Mouse (Mus musculus) heart, embryonic 14.5 days (tissue): ENCODE results near the gene Sfta2. TPM values are rescaled to one million over a fixed set of nuclear protein-coding genes. Genes with fewer than 3 reads are reported as not detected.

Experiments used
- ATAC-seq: fragments of 200-750 bp; cut with Nextera tagmentation; 2 replicates; pipeline ENCODE4 v1.8.0; 2017; ENCODE audit warnings: low read depth, moderate TSS enrichment; ENCODE audit not compliant: insufficient number of reproducible peaks, insufficient read depth, low FRiP score
- H3K27ac ChIP-seq, 2 experiments: fragments of 200-500 bp in 1 of 2; fragments of 300-500 bp in 1 of 2; sonication (generic) in 1 of 2; replicated peaks in 1 of 2; 2 replicates each; pipeline ENCODE4 v1.5.1; 2012 to 2014; ENCODE audit warnings: low read depth in 2 of 2, low read length in 2 of 2, control low read depth in 1 of 2, mild to moderate bottlenecking in 1 of 2, mixed read lengths in 1 of 2; ENCODE audit not compliant: control insufficient read depth in 1 of 2, insufficient read depth in 1 of 2
- H3K27me3 ChIP-seq: fragments of 300-500 bp; sonication (generic); 2 replicates; pipeline ENCODE4 v1.6.1; 2014; ENCODE audit warnings: mild to moderate bottlenecking, low read length, control low read depth; ENCODE audit not compliant: control insufficient read depth, insufficient read depth
- H3K36me3 ChIP-seq: fragments of 300-500 bp; sonication (generic); 2 replicates; pipeline ENCODE4 v1.6.1; 2014; ENCODE audit warnings: mild to moderate bottlenecking, control low read depth, low read length, mixed read lengths; ENCODE audit not compliant: control insufficient read depth, insufficient read depth
- H3K4me1 ChIP-seq, 2 experiments: fragments of 200-500 bp in 1 of 2; fragments of 300-500 bp in 1 of 2; sonication (generic) in 1 of 2; 2 replicates each; pipeline ENCODE4 v1.6.1; 2012 to 2014; ENCODE audit warnings: low read length in 2 of 2, control low read depth in 1 of 2, mixed read lengths in 1 of 2; ENCODE audit not compliant: control insufficient read depth in 2 of 2, insufficient read depth in 2 of 2
- H3K4me2 ChIP-seq: fragments of 300-500 bp; sonication (generic); 2 replicates; pipeline ENCODE4 v1.6.1; 2014; ENCODE audit warnings: mild to moderate bottlenecking, low read length
- H3K4me3 ChIP-seq, 2 experiments: fragments of 200-500 bp in 1 of 2; fragments of 300-500 bp in 1 of 2; sonication (generic) in 1 of 2; 2 replicates each; pipeline ENCODE4 v1.5.1; 2012 to 2014; ENCODE audit warnings: low read length in 2 of 2, mild to moderate bottlenecking in 2 of 2, control low read depth in 1 of 2, low read depth in 1 of 2, moderate library complexity in 1 of 2; ENCODE audit not compliant: control insufficient read depth in 1 of 2, insufficient read depth in 1 of 2
- H3K9ac ChIP-seq: fragments of 300-500 bp; sonication (generic); 2 replicates; pipeline ENCODE4 v1.6.1; 2014; ENCODE audit warnings: mild to moderate bottlenecking, low read length
- H3K9me3 ChIP-seq: fragments of 300-500 bp; sonication (generic); 2 replicates; pipeline ENCODE4 v1.6.1; 2016; ENCODE audit warnings: low read length, control low read depth; ENCODE audit not compliant: control insufficient read depth
- WGBS: fragments of 180-500 bp; shearing (Covaris S2); extraction: QIAGEN DNeasy Blood & Tissue Kit; methylation state at CpG from one replicate; pipeline ENCODE4 v1.1.7; 2014; 5-methylcytosine and 5-hydroxymethylcytosine counted together
- polyA plus RNA-seq: library from polyadenylated mRNA; unstranded; fragments of >200 nt; fragmentation: Nextera tagmentation; extraction: Ambion mirVana; gene quantifications from 2 replicates; pipeline ENCODE4 v1.2.1, GENCODE M21; 2014

The Sfta2 gene
- not detected in 2 replicates for polyA plus RNA-seq

DNA sequence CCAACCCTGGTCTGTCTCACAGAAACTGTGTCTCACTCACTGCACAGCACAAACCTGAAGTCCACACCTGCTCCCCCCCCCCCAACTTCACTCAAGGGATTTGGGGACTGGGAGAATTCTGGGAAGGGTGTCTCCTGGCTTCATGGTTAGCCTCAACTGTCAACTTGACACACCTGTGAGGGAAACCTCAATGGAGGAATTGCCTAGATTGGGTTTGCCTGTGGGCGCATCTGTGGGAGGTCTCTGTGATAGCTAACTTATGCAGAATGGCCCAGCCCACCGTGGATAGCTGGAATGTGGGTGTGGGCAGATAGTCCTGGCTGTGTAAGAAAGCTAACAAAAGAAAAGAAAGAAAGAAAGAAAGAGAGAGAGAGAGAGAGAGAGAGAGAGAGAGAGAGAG lies at the start of gene Sfta2:
Gene Sfta2, plus strand, starts transcription at position 301 of the 400 bp plus-strand sequence.
- no peaks in the 10 kb centered on the region for H3K36me3 ChIP-seq
- ATAC-seq: no peak
- H3K4me3 ChIP-seq: no peak within 1 kb of the TSS
- peaks cover 7% of the 10 kb centered on the region; the same call in 1 of the 2 replicates for H3K27me3 ChIP-seq
- no peaks in the 10 kb centered on the region for H3K9me3 ChIP-seq
- WGBS: 49% methylated on average over 2 of the region's 2 CpGs
- H3K4me2 ChIP-seq: no peak within 1 kb of the TSS
- H3K27ac ChIP-seq: no peak within 1 kb of the TSS
- no peak within 1 kb of the TSS for H3K9ac ChIP-seq
- H3K4me1 ChIP-seq: no peaks in the 10 kb centered on the region

DNA sequence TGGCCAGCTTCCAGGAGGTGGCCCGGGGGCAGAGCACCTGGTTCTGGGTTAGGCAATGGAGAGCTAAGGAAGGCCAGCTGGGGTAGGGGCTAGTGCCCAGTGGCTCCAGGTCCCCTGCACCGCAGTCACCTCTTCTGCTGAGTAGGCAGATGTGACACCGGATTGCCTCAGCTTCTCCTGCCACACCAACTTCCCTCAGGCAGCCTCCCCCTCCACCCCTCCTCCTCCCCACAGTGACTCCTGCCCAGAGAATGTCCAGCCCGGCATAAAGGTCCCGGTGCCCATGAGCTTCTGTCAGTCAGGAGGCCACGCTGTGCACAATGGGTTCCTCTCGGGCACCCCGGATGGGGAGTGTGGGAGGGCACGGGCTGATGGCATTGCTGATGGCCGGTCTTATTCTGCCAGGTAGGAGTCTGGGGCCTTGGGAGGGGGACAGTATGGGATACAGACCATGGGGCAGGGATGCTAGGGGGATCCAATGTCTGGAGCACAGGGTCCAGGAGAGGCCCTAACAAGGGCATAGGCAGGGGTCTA lies 49.4 kb upstream of the Sfta2 start, which contains the start of gene Cdsn:
Gene Cdsn, plus strand, starts transcription at position 248 of the 534 bp plus-strand sequence.
- ATAC-seq: no peak
- H3K9ac ChIP-seq: peak within 1 kb of the TSS; percentile 44; the same call in 1 of the 2 replicates
- H3K27ac ChIP-seq: peak within 1 kb of the TSS; percentile 97 to 100
- no peaks in the 10 kb centered on the region for H3K36me3 ChIP-seq
- H3K4me1 ChIP-seq: peaks cover 28 to 36% of the 10 kb centered on the region in 2 experiments
- H3K4me2 ChIP-seq: no peak within 1 kb of the TSS
- 75% methylated on average over 10 of the region's 10 CpGs for WGBS
- no peak within 1 kb of the TSS for H3K4me3 ChIP-seq
- no peaks in the 10 kb centered on the region; the same call in 1 of the 2 replicates for H3K9me3 ChIP-seq
- H3K27me3 ChIP-seq: no peaks in the 10 kb centered on the region

DNA sequence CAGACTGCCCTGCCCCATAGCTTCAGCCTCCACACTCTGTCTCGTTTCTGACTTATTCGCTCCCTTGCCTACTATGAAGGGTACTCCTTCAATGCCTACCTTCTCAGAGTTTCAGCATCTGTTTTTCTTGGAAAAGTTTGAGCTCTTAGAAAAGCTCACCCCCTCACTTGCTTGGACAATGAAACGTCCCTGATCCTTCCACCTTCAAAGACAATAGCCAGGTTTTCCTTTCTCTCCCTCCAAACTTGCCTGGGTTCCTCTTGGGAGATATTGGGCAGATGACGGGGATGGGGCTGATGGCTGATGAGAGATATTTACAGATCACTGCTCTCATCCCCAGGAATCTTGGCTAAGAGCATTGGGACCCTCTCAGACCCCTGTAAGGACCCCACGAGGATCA lies 47.0 kb upstream of the Sfta2 start:
- Histone ChIP-seq H3K27ac (no peak overlapping the region), H3K9me3 (no peaks in the 10 kb centered on the region; the same call in 1 of the 2 replicates), H3K4me3 (no peak overlapping the region), H3K9ac (no peak overlapping the region), H3K4me1 (peaks cover 18 to 26% of the 10 kb centered on the region in 2 experiments), H3K4me2 (no peak overlapping the region), H3K36me3 (no peaks in the 10 kb centered on the region), H3K27me3 (no peaks in the 10 kb centered on the region)
- 83% methylated on average over 5 of the region's 5 CpGs for WGBS
- ATAC-seq: no peak

DNA sequence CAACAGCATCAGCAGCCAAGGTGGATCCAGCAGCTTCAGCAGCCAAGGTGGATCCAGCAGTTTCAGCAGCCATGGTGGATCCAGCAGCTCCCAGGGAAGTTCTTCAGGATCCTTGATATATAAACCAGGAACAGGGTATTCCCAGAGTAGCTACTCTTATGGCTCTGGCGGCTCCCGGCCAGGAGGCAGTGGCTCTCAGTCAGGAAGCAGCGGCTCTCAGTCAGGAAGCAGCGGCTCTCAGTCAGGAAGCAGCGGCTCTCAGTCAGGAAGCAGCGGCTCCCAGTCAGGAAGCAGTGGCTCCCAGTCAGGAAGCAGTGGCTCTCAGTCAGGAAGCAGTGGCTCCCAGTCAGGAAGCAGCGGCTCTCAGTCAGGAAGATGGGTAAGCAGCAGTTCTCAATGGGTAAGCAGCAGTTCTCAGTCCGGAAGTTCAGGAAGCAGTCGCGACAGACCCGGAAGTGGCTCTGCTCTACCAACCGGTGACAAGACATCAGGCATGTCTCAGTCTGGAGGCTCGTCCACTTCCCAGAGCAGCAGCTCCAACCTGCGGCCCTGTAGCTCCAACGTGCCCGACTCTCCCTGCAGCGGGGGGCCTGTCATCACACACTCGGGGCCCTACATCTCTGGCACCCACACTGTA lies 46.5 kb upstream of the Sfta2 start:
- H3K9me3 ChIP-seq: no peaks in the 10 kb centered on the region; the same call in 1 of the 2 replicates

DNA sequence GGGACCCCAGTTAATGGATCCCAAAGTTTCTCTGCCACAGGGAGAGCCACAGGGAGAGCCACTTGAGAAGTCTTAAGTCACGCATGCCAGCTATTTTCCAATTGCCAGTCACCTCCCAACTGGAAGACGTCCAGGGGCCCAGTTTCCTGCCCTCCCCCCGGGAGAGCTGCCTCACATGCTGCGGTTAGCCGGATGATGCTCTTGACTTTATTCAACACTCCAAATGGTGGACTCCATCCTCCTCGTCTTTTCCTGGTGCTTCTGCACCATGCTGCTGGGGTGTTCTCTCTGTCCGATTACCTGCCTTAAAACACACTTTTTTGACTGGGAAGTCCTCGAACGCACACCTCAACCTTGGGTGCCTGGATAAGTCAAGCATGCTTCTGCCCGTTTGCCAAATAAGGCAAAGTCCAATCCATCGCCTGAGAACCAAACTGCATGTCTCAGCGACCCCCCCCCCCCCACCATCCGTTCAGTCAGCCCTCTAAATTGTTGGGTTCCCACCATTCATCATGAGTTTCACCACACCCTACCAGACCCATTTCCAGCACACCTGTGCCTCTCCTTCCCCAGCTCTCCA lies 45.1 kb upstream of the Sfta2 start:
- no peaks in the 10 kb centered on the region for H3K36me3 ChIP-seq
- peaks cover 4 to 11% of the 10 kb centered on the region in 2 experiments; a peak in 3 of 4 replicates for H3K4me1 ChIP-seq
- H3K27me3 ChIP-seq: no peaks in the 10 kb centered on the region
- 81% methylated on average over 13 of the region's 13 CpGs for WGBS
- ATAC-seq: no peak
- no peak overlapping the region for H3K9ac ChIP-seq
- no peak overlapping the region for H3K27ac ChIP-seq
- no peak overlapping the region for H3K4me3 ChIP-seq
- no peak overlapping the region for H3K4me2 ChIP-seq
- no peaks in the 10 kb centered on the region; the same call in 1 of the 2 replicates for H3K9me3 ChIP-seq

More for the DNA sequence above, 46.5 kb upstream of the Sfta2 start:
- no peak overlapping the region for H3K4me2 ChIP-seq
- 84% methylated on average over 18 of the region's 18 CpGs for WGBS
- H3K4me3 ChIP-seq: no peak overlapping the region
- peaks cover 16 to 23% of the 10 kb centered on the region in 2 experiments for H3K4me1 ChIP-seq
- ATAC-seq: no peak
- H3K27ac ChIP-seq: no peak overlapping the region
- H3K36me3 ChIP-seq: no peaks in the 10 kb centered on the region
- H3K27me3 ChIP-seq: no peaks in the 10 kb centered on the region
- H3K9ac ChIP-seq: no peak overlapping the region

DNA sequence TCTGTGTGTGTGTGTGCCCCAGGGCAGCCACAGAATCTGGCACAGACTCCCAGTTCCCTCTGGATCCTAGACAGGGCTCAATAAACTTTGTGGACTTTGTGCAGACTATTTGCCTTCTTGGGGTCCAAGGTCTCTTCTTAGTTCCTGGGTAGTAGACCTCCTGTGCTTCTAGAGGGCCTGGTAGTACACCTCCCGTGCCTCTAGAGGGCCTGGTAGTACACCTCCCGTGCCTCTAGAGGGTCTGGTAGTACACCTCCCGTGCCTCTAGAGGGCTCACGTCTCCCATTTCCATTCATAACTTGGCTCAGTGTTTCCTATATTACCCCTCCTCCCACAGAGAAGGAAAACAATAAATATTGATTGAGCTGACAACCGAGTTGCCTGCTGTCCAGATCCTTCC lies 44.5 kb upstream of the Sfta2 start:
- H3K9ac ChIP-seq: no peak overlapping the region
- H3K36me3 ChIP-seq: no peaks in the 10 kb centered on the region
- no peak for ATAC-seq
- H3K4me3 ChIP-seq: no peak overlapping the region
- H3K9me3 ChIP-seq: no peaks in the 10 kb centered on the region; the same call in 1 of the 2 replicates
- no peak overlapping the region for H3K27ac ChIP-seq
- peaks cover 2 to 6% of the 10 kb centered on the region in 2 experiments; a peak in 3 of 4 replicates for H3K4me1 ChIP-seq
- no peaks in the 10 kb centered on the region for H3K27me3 ChIP-seq
- no peak overlapping the region for H3K4me2 ChIP-seq
- 36% methylated on average over 5 of the region's 5 CpGs for WGBS

DNA sequence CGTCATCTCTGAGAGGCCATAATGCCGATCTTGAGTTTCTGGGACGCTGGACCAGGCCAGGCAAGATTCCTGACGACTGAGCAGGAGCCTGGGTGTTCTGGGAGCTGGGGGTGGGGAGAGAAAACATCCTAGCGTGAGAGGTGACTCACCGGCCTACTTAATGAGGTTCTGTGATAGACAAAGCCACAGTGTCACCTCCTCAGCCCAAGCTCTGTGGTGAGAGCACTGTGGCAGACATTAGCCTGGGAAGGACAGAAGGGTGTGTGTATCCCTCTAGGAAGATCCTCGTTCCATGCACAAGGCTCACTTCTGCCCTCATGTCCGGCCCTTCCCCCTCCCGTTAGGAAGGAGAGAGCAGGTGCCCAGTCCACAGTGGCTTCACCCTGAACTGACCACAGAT lies 44.0 kb upstream of the Sfta2 start:
- H3K9ac ChIP-seq: no peak overlapping the region
- H3K4me1 ChIP-seq: 0 out of 4 replicates have a peak, but pooled peaks cover under 1 to 2% of the 10 kb centered on the region in 2 experiments
- no peak overlapping the region for H3K4me3 ChIP-seq
- no peaks in the 10 kb centered on the region for H3K36me3 ChIP-seq
- no peak for ATAC-seq
- no peaks in the 10 kb centered on the region for H3K27me3 ChIP-seq
- H3K4me2 ChIP-seq: no peak overlapping the region
- no peaks in the 10 kb centered on the region; the same call in 1 of the 2 replicates for H3K9me3 ChIP-seq
- WGBS: 59% methylated on average over 9 of the region's 9 CpGs
- no peak overlapping the region for H3K27ac ChIP-seq
